Mouse (Mus musculus) ovary, postnatal 14 days (tissue): ENCODE measurements around the gene Lrrc51.

Experiments used
- DNase-seq: peaks from one replicate; pipeline ENCODE4 v3.0.0; 2022; ENCODE audit warnings: low spot score

Lrrc51 gene

DNA sequence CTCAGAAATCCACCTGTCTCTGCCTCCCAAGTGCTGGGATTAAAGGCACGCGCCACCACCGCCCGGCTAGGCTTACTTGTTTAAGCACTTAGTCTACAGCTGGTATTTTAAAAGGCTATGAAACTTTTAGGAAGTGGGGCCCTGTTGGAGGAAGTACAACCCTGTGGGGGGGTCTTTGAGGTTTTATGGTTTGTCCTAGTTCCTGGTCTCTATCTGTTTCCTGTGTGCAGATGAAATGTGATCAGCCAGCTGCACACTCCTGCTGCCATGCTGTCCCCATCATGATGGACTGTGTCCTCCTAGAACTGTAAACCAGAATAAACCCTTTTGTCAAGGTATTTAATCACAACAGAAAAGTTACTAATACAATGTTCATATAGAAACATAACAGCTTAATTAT lies 49.5 kb downstream of the Lrrc51 start:
- no peak for DNase-seq

- no peak for DNase-seq
Observed at GRCm38 (mm10) chr7:101882413-101883154, 51.1 kb downstream of the Lrrc51 start.

DNA sequence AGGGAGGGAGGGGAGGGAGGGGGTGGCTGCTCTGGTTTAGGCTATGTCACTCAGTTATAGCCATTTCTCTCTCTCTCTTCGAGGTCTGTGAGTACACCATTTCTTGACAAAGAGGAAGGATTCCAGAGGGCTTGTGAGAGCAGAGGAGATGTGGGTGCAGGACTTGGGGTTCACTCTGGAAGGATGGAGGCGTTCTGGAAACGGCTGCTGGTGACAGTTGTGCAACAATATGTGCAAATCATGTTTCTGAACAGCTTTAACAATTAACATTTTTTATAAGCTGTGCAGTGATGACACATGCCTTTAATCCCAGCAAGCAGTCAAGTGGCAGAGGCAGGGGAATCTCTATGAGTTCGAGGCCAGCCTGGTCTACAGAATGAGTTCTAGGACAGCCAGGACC lies 52.8 kb downstream of the Lrrc51 start:
- no peak for DNase-seq

DNA sequence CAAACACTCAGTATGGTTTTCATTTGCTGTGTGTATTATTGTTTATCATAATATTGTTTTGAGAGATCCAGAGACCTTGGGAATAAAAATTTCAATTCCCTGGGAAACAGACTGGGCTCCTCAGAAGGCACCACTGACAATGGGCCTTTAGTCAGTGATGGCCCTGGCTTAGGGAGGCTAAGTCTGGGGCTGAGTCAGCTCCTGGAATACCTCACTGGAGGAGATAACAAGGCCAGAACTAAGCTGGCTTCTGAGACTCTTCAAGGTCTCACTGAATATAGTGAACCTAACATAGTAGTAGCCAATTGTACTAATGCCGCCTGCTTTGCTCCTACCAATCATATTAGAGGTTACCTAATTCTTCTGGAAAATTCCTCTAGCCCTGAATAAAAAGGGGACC lies 57.7 kb downstream of the Lrrc51 start:
- no peak for DNase-seq

- no peak for DNase-seq
Observed at GRCm38 (mm10) chr7:101871296-101871695, 62.4 kb downstream of the Lrrc51 start.

DNA sequence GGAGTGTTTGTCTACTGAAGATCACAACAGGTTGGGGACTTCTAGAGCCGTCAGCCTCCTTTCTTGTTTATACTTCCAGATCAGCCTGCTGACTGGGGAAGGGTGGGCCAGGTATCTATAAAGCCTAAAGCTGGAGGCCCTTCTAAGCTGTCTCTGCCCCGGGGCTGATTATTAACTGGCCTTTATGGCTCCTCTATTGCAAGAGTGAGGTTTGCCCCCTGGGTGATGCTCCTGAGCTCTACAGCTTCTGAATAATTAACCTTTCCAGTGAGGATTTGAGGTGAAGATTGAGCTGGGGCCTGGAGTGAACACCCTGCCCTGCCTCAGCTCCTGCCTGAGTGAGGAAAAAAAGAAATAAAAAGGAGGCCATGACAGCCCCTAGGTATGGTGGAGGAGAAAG lies 63.1 kb downstream of the Lrrc51 start, which contains the start of gene Folr1:
Gene Folr1, minus strand, starts transcription at position 160 of the 400 bp plus-strand sequence.
- DNase-seq: no peak

DNA sequence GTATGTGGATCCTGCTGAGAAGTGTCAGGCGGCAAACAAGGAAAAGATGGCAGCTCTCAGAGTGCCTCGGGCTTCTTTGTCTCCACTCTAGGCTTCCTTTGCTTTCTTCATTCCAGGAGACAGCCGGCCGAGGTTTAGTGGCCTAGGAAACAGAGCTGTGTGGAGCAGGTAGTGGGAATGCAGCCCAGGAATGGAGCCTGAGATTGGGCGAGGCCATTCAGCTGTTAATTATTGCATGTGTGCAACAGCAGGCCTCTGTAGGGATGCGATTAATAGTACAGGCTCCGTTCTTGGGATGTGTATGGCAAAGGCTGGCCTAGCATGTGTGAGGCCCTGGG lies 64.6 kb downstream of the Lrrc51 start:
- no peak for DNase-seq

DNA sequence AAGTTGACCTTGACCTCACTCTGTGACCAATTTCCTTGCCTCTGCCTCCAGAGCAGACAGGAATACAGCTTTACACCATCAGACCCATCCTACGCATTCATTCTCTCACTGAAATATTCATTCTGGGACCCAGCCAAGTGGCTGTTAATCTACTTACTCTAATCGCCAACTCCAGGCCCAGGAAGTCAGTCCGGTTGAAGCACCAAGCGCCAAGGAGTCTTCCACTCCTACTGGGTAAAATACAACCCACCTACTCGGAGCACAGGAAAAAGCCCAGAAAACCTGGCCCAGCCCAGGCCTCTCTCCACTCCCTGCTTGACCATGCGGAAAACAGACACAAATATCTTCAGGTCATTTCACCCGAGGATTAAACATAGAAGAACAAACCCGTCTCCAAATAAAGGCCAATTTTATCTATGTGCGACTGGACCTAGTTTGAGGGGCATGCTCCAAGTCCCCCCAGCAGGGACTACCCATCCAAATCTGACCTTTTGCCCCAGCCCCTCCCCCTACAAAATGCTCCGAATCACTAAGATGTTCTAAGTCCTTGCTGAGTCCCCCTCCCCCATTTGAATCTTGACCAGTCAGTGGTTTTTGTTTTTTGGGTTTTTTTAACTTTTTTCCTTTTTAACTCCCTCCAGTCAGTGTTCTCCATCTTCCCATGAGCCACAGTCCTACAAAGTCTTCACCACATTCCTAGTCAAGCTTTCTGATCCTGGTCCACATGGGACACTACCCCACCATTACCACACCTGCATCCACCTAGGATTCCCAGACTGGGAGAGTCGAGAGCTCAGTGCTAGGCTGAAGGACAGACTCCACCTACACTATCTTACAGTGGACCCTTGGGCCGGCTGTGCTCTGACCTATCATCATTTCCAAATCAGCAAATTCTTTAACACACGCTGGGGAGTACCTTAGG lies 65.2 kb downstream of the Lrrc51 start:
- DNase-seq: peak; percentile 17

DNA sequence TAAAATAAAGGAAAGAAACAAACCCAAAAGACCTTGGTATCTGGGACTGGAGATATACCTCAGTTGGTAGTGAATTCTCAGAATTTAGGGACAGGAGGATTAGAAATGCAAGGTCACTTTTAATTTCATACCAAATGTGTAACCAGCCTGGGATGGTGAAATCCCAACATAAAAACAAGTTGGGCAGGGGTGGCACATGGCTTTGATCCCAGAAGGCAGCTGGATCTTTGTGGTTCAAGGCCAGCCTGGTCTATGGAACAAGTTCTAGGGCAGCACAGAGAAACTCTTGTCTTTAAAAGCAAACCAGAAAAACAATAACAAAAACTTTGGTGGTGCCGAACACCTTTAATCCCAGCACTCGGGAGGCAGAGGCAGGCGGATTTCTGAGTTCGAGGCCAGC lies 66.2 kb downstream of the Lrrc51 start:
- no peak for DNase-seq

DNA sequence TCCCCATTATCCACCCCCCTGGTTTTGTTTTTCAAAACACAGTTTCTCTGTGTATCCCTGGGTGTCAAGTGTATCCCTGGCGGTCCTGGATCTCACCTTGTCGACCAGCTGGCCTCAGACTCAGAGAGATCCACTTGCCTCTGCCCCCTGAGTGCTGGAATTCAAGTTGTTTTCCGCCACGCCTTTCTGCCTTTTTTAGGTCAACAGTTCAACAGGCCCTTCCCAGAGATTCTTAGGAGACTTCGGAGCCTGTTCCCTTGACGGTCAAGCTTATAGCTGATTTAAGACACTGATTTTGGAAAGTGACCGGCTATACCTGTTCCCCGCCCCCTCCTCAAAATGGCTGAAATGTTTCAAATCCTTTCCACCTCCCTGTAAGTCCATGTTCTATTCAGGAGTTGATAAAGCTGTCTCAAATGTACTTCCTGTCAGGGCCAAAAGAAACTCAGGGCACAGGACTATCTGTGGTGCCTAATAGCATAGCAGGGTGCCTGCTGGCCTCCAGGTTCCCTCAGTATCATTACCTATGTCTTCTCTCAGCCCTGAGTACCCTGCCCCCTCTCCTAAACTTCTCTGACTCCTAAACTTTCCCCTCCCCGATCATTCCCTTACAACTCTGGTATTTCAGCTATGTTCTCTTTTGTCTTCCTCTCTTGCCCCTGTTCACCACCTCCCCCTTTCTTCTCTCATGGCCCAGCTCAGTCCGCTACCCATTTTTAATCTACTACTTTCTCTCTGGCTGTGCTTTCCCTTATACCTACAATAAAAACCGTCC lies 67.0 kb downstream of the Lrrc51 start:
- no peak for DNase-seq

DNA sequence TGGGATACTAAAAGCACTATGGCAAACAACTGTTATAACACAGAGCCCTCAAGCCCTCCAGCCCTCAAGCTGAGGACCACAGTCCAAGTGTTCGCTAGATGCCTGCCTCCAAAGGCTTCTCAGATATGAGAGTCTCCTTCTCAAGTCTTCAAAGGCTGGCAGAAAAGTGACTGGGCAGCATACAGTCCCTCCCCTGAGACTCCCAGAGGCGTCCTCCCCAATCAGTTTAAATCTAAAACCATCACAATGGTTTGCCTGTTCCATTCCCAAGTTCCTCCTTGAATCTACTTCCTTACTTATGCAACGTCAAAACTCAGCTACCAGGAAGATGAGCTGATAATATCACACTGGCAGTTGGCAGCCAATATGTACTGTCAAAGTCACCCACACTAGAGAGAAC lies 70.3 kb downstream of the Lrrc51 start, which contains the start of gene Anapc15:
Gene Anapc15, plus strand, starts transcription at position 301 of the 400 bp plus-strand sequence.
- DNase-seq: no peak
